Mouse (Mus musculus): ENCODE measurements around the gene Olfr503. TPM values are rescaled to one million over a fixed set of nuclear protein-coding genes. Genes with fewer than 3 reads are reported as not detected.
"Not testable (repeated sequence)": the region's sequence is repeated elsewhere in the genome, so short reads cannot be mapped to it uniquely, and the experiment has no call there.

The Olfr503 gene
- polyA plus RNA-seq (2015; fragmentation: Nextera tagmentation; extraction: Ambion mirVana): not detected in 2 replicates

GRCm38 (mm10) chr7:108544227-108544626, at the start of gene Olfr503:
Gene Olfr503, plus strand, starts transcription at chr7:108544527.
- not testable (repeated sequence) for H3K9ac ChIP-seq (ENCODE audit: low read length); ATAC-seq (ENCODE audit: low read depth); H3K4me1 ChIP-seq (replicated peaks; ENCODE audit: control insufficient read depth, insufficient read depth, low read length); H3K4me3 ChIP-seq (ENCODE audit: low read length); H3K9me3 ChIP-seq (ENCODE audit: control insufficient read depth, low read length); H3K4me2 ChIP-seq (ENCODE audit: low read depth, low read length); H3K36me3 ChIP-seq (ENCODE audit: control insufficient read depth, insufficient read depth, low read length); H3K27me3 ChIP-seq (ENCODE audit: control insufficient read depth, insufficient read depth, low read depth, low read length); H3K27ac ChIP-seq (ENCODE audit: low read length)
- 41% methylated on average over 1 of the region's 1 CpGs for WGBS

GRCm38 (mm10) chr7:108524965-108525364, 19.4 kb upstream of the Olfr503 start, which contains the start of gene Olfr502:
Gene Olfr502, minus strand, starts transcription at chr7:108525065.
- Histone ChIP-seq H3K9me3 (ENCODE audit: control insufficient read depth, low read length) (peaks cover 4% of the 10 kb centered on the region), H3K9ac (ENCODE audit: low read length) (no peak within 1 kb of the TSS), H3K4me1 (replicated peaks; ENCODE audit: control insufficient read depth, insufficient read depth, low read length) (no peaks in the 10 kb centered on the region), H3K4me3 (ENCODE audit: low read length) (no peak within 1 kb of the TSS), H3K27ac (ENCODE audit: low read length) (no peak within 1 kb of the TSS), H3K27me3 (ENCODE audit: control insufficient read depth, insufficient read depth, low read depth, low read length) (no peaks in the 10 kb centered on the region), H3K36me3 (ENCODE audit: control insufficient read depth, insufficient read depth, low read length) (no peaks in the 10 kb centered on the region), H3K4me2 (ENCODE audit: low read depth, low read length) (no peak within 1 kb of the TSS)
- WGBS: 45% methylated on average over 1 of the region's 1 CpGs
- no peak for ATAC-seq (ENCODE audit: low read depth)

GRCm38 (mm10) chr7:108542416-108542815, 1.9 kb upstream of the Olfr503 start:
- Histone ChIP-seq H3K9ac (ENCODE audit: low read length) (no peak overlapping the region), H3K27me3 (ENCODE audit: control insufficient read depth, insufficient read depth, low read depth, low read length) (no peaks in the 10 kb centered on the region), H3K36me3 (ENCODE audit: control insufficient read depth, insufficient read depth, low read length) (no peaks in the 10 kb centered on the region), H3K4me1 (replicated peaks; ENCODE audit: control insufficient read depth, insufficient read depth, low read length) (no peaks in the 10 kb centered on the region), H3K4me2 (ENCODE audit: low read depth, low read length) (no peak overlapping the region), H3K9me3 (ENCODE audit: control insufficient read depth, low read length) (no peaks in the 10 kb centered on the region), H3K4me3 (ENCODE audit: low read length) (no peak overlapping the region), H3K27ac (ENCODE audit: low read length) (no peak overlapping the region)
- ATAC-seq (ENCODE audit: low read depth): no peak
- 80% methylated on average over 13 of the region's 13 CpGs for WGBS

- no peak for ATAC-seq (ENCODE audit: low read depth)
- Histone ChIP-seq H3K36me3 (ENCODE audit: control insufficient read depth, insufficient read depth, low read length) (no peaks in the 10 kb centered on the region), H3K27ac (ENCODE audit: low read length) (no peak within 1 kb of the TSS), H3K9me3 (ENCODE audit: control insufficient read depth, low read length) (no peaks in the 10 kb centered on the region), H3K27me3 (ENCODE audit: control insufficient read depth, insufficient read depth, low read depth, low read length) (no peaks in the 10 kb centered on the region), H3K4me3 (ENCODE audit: low read length) (no peak within 1 kb of the TSS), H3K4me2 (ENCODE audit: low read depth, low read length) (no peak within 1 kb of the TSS), H3K4me1 (replicated peaks; ENCODE audit: control insufficient read depth, insufficient read depth, low read length) (no peaks in the 10 kb centered on the region), H3K9ac (ENCODE audit: low read length) (no peak within 1 kb of the TSS)
- WGBS: 76% methylated on average over 1 of the region's 1 CpGs
Observed at GRCm38 (mm10) chr7:108565693-108566092, 21.4 kb downstream of the Olfr503 start, which contains the start of gene Olfr504. Gene Olfr504, minus strand, starts transcription at chr7:108565793.

GRCm38 (mm10) chr7:108589797-108590196, 45.5 kb downstream of the Olfr503 start:
- Histone ChIP-seq H3K27me3 (ENCODE audit: control insufficient read depth, insufficient read depth, low read depth, low read length) (no peaks in the 10 kb centered on the region), H3K27ac (ENCODE audit: low read length) (no peak overlapping the region), H3K9me3 (ENCODE audit: control insufficient read depth, low read length) (no peaks in the 10 kb centered on the region), H3K9ac (ENCODE audit: low read length) (no peak overlapping the region), H3K4me1 (replicated peaks; ENCODE audit: control insufficient read depth, insufficient read depth, low read length) (no peaks in the 10 kb centered on the region), H3K36me3 (ENCODE audit: control insufficient read depth, insufficient read depth, low read length) (no peaks in the 10 kb centered on the region), H3K4me2 (ENCODE audit: low read depth, low read length) (no peak overlapping the region), H3K4me3 (ENCODE audit: low read length) (no peak overlapping the region)
- ATAC-seq (ENCODE audit: low read depth): no peak
- 100% methylated on average over 1 of the region's 1 CpGs for WGBS

Other genes starting within 250 kb of the Olfr503 start
- not detected in 2 replicates for gene Olfr491, start 231.1 kb upstream of the Olfr503 start, polyA plus RNA-seq (2015; fragmentation: Nextera tagmentation; extraction: Ambion mirVana)
- gene Olfr492, start 220.9 kb upstream of the Olfr503 start, polyA plus RNA-seq (2015; fragmentation: Nextera tagmentation; extraction: Ambion mirVana): not detected in 2 replicates
- gene Olfr493, start 197.5 kb upstream of the Olfr503 start, polyA plus RNA-seq (2015; fragmentation: Nextera tagmentation; extraction: Ambion mirVana): not detected in 2 replicates
- gene Olfr494, start 179.2 kb upstream of the Olfr503 start, polyA plus RNA-seq (2015; fragmentation: Nextera tagmentation; extraction: Ambion mirVana): not detected in 2 replicates
- not detected in 2 replicates for gene Olfr495, start 151.4 kb upstream of the Olfr503 start, polyA plus RNA-seq (2015; fragmentation: Nextera tagmentation; extraction: Ambion mirVana)
- not detected in 2 replicates for gene Olfr497, start 124.1 kb upstream of the Olfr503 start, polyA plus RNA-seq (2015; fragmentation: Nextera tagmentation; extraction: Ambion mirVana)
- not detected in 2 replicates for gene Olfr498, start 79.2 kb upstream of the Olfr503 start, polyA plus RNA-seq (2015; fragmentation: Nextera tagmentation; extraction: Ambion mirVana)
- not detected in 2 replicates for gene Olfr502, start 19.5 kb upstream of the Olfr503 start, polyA plus RNA-seq (2015; fragmentation: Nextera tagmentation; extraction: Ambion mirVana)
- not detected in 2 replicates for gene Olfr504, start 21.3 kb downstream of the Olfr503 start, polyA plus RNA-seq (2015; fragmentation: Nextera tagmentation; extraction: Ambion mirVana)
- not detected in 2 replicates for gene Olfr506, start 66.3 kb downstream of the Olfr503 start, polyA plus RNA-seq (2015; fragmentation: Nextera tagmentation; extraction: Ambion mirVana)
- gene Olfr507, start 77.3 kb downstream of the Olfr503 start, polyA plus RNA-seq (2015; fragmentation: Nextera tagmentation; extraction: Ambion mirVana): not detected in 2 replicates
- gene Olfr508, start 85.5 kb downstream of the Olfr503 start, polyA plus RNA-seq (2015; fragmentation: Nextera tagmentation; extraction: Ambion mirVana): not detected in 2 replicates
- 0.04 TPM in 1 of 2 replicates, not detected in the other for gene Olfr509, start 107.4 kb downstream of the Olfr503 start, polyA plus RNA-seq (2015; fragmentation: Nextera tagmentation; extraction: Ambion mirVana)
- gene Olfr510, start 121.9 kb downstream of the Olfr503 start, polyA plus RNA-seq (2015; fragmentation: Nextera tagmentation; extraction: Ambion mirVana): not detected in 2 replicates
- gene Olfr512, start 168.8 kb downstream of the Olfr503 start, polyA plus RNA-seq (2015; fragmentation: Nextera tagmentation; extraction: Ambion mirVana): not detected in 2 replicates
- not detected in 2 replicates for gene Olfr513, start 206.4 kb downstream of the Olfr503 start, polyA plus RNA-seq (2015; fragmentation: Nextera tagmentation; extraction: Ambion mirVana)

Data from lung, embryonic 16.5 days (tissue).